12 mouse cellular contexts compared by ENCODE assay signal in the genomic region with DNA sequence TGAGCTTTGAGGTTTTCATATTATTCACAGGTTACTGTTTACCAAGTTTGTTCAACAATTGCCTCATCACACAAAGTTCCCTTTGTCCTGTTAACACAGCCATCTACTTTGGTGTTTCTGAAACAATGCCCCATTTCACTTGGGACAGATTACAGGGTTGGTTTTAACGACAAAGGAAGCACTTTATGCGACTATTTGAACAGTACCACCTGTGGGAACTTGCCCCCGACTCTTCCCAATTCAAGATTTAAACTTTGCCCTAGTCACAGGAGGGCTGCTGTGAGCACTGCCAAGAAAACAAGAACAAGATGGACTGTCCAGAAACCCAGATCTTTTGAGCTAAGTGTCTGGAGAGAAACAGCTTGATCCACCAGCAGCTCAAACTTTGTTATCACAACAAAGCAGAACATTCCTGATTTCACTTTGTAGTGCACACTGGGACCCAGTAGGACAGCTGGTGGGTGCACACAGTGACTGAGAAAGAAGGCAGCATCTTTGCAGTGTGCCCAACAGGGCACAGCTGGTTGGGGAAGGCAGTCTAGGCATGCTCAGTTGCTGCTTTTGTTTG.
DNase-seq lines count a peak whose midpoint lies in the region; ATAC-seq and TF ChIP-seq lines count a peak whose summit lies in the region.
"Had no signal": no experiment of that assay in that cellular context is flagged by ENCODE, and none has a peak within 500 bp of the region (broad histone marks: within the 10 kb centered on the region; RNA-seq: fewer than 3 reads in every experiment).

No protein-coding gene starts in this region.

- no peaks in the 10 kb centered on the region; the same call in 1 of the 2 replicates for H3K4me1 ChIP-seq in heart, adult 2 months (ENCODE audit: control insufficient read depth, insufficient read depth, low read length)
- H3K4me1 ChIP-seq in neural tube, embryonic 13.5 days (replicated peaks): peaks cover 8% of the 10 kb centered on the region
- peaks cover 3% of the 10 kb centered on the region; the same call in 1 of the 2 replicates for H3K4me1 ChIP-seq in neural tube, embryonic 15.5 days
- H3K4me1 ChIP-seq in forebrain, embryonic 13.5 days: peaks cover 7% of the 10 kb centered on the region; the same call in 1 of the 2 replicates
- H3K4me1 ChIP-seq: liver, embryonic 15.5 days; midbrain, embryonic 15.5 days had no signal

- H3K27ac ChIP-seq in heart, adult 2 months: no peak overlapping the region
- peak overlapping the region; percentile 13; the same call in 1 of the 2 replicates for H3K27ac ChIP-seq in neural tube, embryonic 13.5 days (replicated peaks)
- no peak overlapping the region for H3K27ac ChIP-seq in neural tube, embryonic 15.5 days (replicated peaks)
- no peak overlapping the region for H3K27ac ChIP-seq in forebrain, embryonic 13.5 days
- H3K27ac ChIP-seq: embryonic facial prominence, embryonic 15.5 days; liver, embryonic 15.5 days; midbrain, embryonic 15.5 days had no signal

- H3K9me3 ChIP-seq in neural tube, embryonic 13.5 days: no peaks in the 10 kb centered on the region
- H3K9me3 ChIP-seq in neural tube, embryonic 15.5 days (replicated peaks): no peaks in the 10 kb centered on the region
- no peaks in the 10 kb centered on the region for H3K9me3 ChIP-seq in forebrain, embryonic 13.5 days (replicated peaks)
- H3K9me3 ChIP-seq: embryonic facial prominence, embryonic 15.5 days; liver, embryonic 15.5 days; midbrain, embryonic 15.5 days had no signal

- H3K79me2 ChIP-seq in heart, adult 2 months (replicated peaks; ENCODE audit: control insufficient read depth, insufficient read depth, low read length): no peaks in the 10 kb centered on the region
- H3K79me2 ChIP-seq in myocyte (ENCODE audit: control insufficient read depth, insufficient read depth): no peaks in the 10 kb centered on the region

- no peak for ATAC-seq in neural tube, embryonic 13.5 days (ENCODE audit: low read depth)
- ATAC-seq in neural tube, embryonic 15.5 days (ENCODE audit: low FRiP score): no peak
- ATAC-seq in forebrain, embryonic 13.5 days: no peak
- ATAC-seq: midbrain, embryonic 15.5 days had no signal

- no peak overlapping the region for H3K4me3 ChIP-seq in heart, adult 2 months
- H3K4me3 ChIP-seq in neural tube, embryonic 13.5 days: no peak overlapping the region
- no peak overlapping the region for H3K4me3 ChIP-seq in neural tube, embryonic 15.5 days (replicated peaks)
- no peak overlapping the region for H3K4me3 ChIP-seq in myocyte
- H3K4me3 ChIP-seq in forebrain, embryonic 13.5 days: no peak overlapping the region
- H3K4me3 ChIP-seq: embryonic facial prominence, embryonic 15.5 days; liver, embryonic 15.5 days; midbrain, embryonic 15.5 days had no signal

- TF ChIP-seq POLR2A in heart, adult 2 months (IDR thresholded peaks at IDR 0.05; ENCODE audit: insufficient read depth, low read depth, low read length): no peak
- TF ChIP-seq POLR2A in myocyte (IDR thresholded peaks at IDR 0.05; ENCODE audit: insufficient read length, low read depth): peak; percentile 29

- H3K9ac ChIP-seq in heart, adult 2 months (ENCODE audit: low read depth, low read length): no peak overlapping the region
- H3K9ac ChIP-seq in neural tube, embryonic 13.5 days: no peak overlapping the region
- H3K9ac ChIP-seq in neural tube, embryonic 15.5 days (replicated peaks): no peak overlapping the region
- H3K9ac ChIP-seq in forebrain, embryonic 13.5 days: no peak overlapping the region
- H3K9ac ChIP-seq: embryonic facial prominence, embryonic 15.5 days; liver, embryonic 15.5 days; midbrain, embryonic 15.5 days had no signal

- DNase-seq in heart, adult 8-10 months (ENCODE audit: low spot score): peak; percentile 24
- no peak for DNase-seq in heart, adult 2 months
- DNase-seq in forelimb bud, embryonic 11.5 days (ENCODE audit: low read depth, low spot score): peak; percentile 53
- DNase-seq in spleen, postnatal 14 days (ENCODE audit: low spot score in 2 of 2): no peak
- DNase-seq: cerebellum, adult 18-20 months had no signal

- no peak overlapping the region for H3K4me2 ChIP-seq in neural tube, embryonic 13.5 days
- no peak overlapping the region for H3K4me2 ChIP-seq in neural tube, embryonic 15.5 days
- peak overlapping the region; percentile 62 for H3K4me2 ChIP-seq in myocyte (ENCODE audit: low read depth)
- H3K4me2 ChIP-seq in forebrain, embryonic 13.5 days: no peak overlapping the region
- H3K4me2 ChIP-seq: embryonic facial prominence, embryonic 15.5 days; liver, embryonic 15.5 days; midbrain, embryonic 15.5 days had no signal

- intact Hi-C loops in heart, adult 2 months (cut with DNase I): no loop called here

- no peak for TF ChIP-seq EP300 in heart, adult 2 months (IDR thresholded peaks at IDR 0.05; ENCODE audit: insufficient read depth, low read depth, low read length)

- H3K27me3 ChIP-seq in heart, adult 2 months (ENCODE audit: control insufficient read depth, insufficient read depth, low read length): no peaks in the 10 kb centered on the region
- no peaks in the 10 kb centered on the region for H3K27me3 ChIP-seq in neural tube, embryonic 13.5 days
- no peaks in the 10 kb centered on the region for H3K27me3 ChIP-seq in neural tube, embryonic 15.5 days (replicated peaks)
- no peaks in the 10 kb centered on the region for H3K27me3 ChIP-seq in myocyte (ENCODE audit: control insufficient read depth, insufficient read depth, insufficient read length)
- H3K27me3 ChIP-seq in forebrain, embryonic 13.5 days: peaks cover 3% of the 10 kb centered on the region; the same call in 1 of the 2 replicates
- H3K27me3 ChIP-seq: embryonic facial prominence, embryonic 15.5 days; liver, embryonic 15.5 days; midbrain, embryonic 15.5 days had no signal

- TF ChIP-seq CTCF in heart, adult 2 months (IDR thresholded peaks at IDR 0.05): no peak

- no peak overlapping the region for H3ac ChIP-seq in myocyte (ENCODE audit: control insufficient read depth, insufficient read length)

- H3K36me3 ChIP-seq in heart, adult 2 months (ENCODE audit: control insufficient read depth, insufficient read depth, low read length): peaks cover 1% of the 10 kb centered on the region; the same call in 1 of the 2 replicates
- no peaks in the 10 kb centered on the region for H3K36me3 ChIP-seq in neural tube, embryonic 13.5 days
- no peaks in the 10 kb centered on the region for H3K36me3 ChIP-seq in neural tube, embryonic 15.5 days
- no peaks in the 10 kb centered on the region for H3K36me3 ChIP-seq in myocyte (ENCODE audit: control insufficient read depth, insufficient read depth)
- no peaks in the 10 kb centered on the region for H3K36me3 ChIP-seq in forebrain, embryonic 13.5 days (ENCODE audit: poor library complexity, severe bottlenecking)
- H3K36me3 ChIP-seq: embryonic facial prominence, embryonic 15.5 days; liver, embryonic 15.5 days; midbrain, embryonic 15.5 days had no signal

- WGBS in heart, adult 2 months: 25% methylated on average over 3 of the region's 3 CpGs
- WGBS in neural tube, embryonic 13.5 days: 6% methylated on average over 3 of the region's 3 CpGs
- WGBS in neural tube, embryonic 15.5 days: 9% methylated on average over 3 of the region's 3 CpGs
- WGBS in forebrain, embryonic 13.5 days: 13% methylated on average over 3 of the region's 3 CpGs

TF ChIP-seq in myocyte, 11 proteins besides CTCF, POLR2A, EP300 and RAD21:
- TF ChIP-seq CEBPB (IDR thresholded peaks at IDR 0.05; ENCODE audit: insufficient read depth, poor library complexity, severe bottlenecking) (0 out of 2 replicates have a peak, but pooled peaks have one; percentile 33), POLR2AphosphoS2 (IDR thresholded peaks at IDR 0.05; ENCODE audit: insufficient read length, low read depth) (no peak), TCF3 (IDR thresholded peaks at IDR 0.05; ENCODE audit: insufficient read length, low read depth) (peak; percentile 24), MYOD1 (IDR thresholded peaks at IDR 0.05; ENCODE audit: control insufficient read depth in 1 of 3, insufficient read length in 2 of 3, low read depth in 2 of 3) (peak in 2 of 3 experiments; percentile 85), TCF12 (IDR thresholded peaks at IDR 0.05; ENCODE audit: insufficient read depth, poor library complexity, severe bottlenecking) (peak; percentile 59), MYOG (IDR thresholded peaks at IDR 0.05; ENCODE audit: control insufficient read depth in 1 of 3, insufficient read depth in 1 of 3, insufficient read length in 2 of 3, low read depth in 2 of 3) (peak; percentile 62 to 91 (median 86)), REST (IDR thresholded peaks at IDR 0.05; ENCODE audit: insufficient read depth, insufficient read length) (no peak), E2F4 (IDR thresholded peaks at IDR 0.05; ENCODE audit: insufficient read depth) (no peak)

Comparison
In these comparisons a context has a peak if more than half of its experiments do, and no peak if none do; other contexts are left out.
1. DNase-seq: peak in heart, adult 8-10 months (single experiment) and forelimb bud, embryonic 11.5 days (single experiment); none in heart, adult 2 months (0 of 2) and spleen, postnatal 14 days (0 of 2).